Mouse (Mus musculus) heart, embryonic 10.5 days (tissue): ENCODE measurements around the gene Kif18b. TPM values are rescaled to one million over a fixed set of nuclear protein-coding genes. Genes with fewer than 3 reads are reported as not detected.

Experiments
- DNase-seq: peaks from one replicate; pipeline ENCODE4 v3.0.0-alpha.2; 2017; ENCODE audit warnings: low spot score
- H3K27ac ChIP-seq: fragments of 300-500 bp; sonication (generic); 2 replicates; pipeline ENCODE4 v1.5.1; 2016; ENCODE audit warnings: mild to moderate bottlenecking
- H3K27me3 ChIP-seq: fragments of 300-500 bp; sonication (generic); 2 replicates; pipeline ENCODE4 v1.6.1; 2016; ENCODE audit warnings: mild to moderate bottlenecking; ENCODE audit not compliant: poor library complexity, insufficient read depth, severe bottlenecking
- H3K36me3 ChIP-seq: fragments of 300-500 bp; sonication (generic); 2 replicates; pipeline ENCODE4 v1.6.1; 2016; ENCODE audit warnings: mild to moderate bottlenecking, moderate library complexity
- H3K4me1 ChIP-seq: fragments of 300-500 bp; sonication (generic); 2 replicates; pipeline ENCODE4 v1.6.1; 2016; ENCODE audit warnings: mild to moderate bottlenecking
- H3K4me3 ChIP-seq: fragments of 300-500 bp; sonication (generic); 2 replicates; pipeline ENCODE4 v1.5.1; 2016; ENCODE audit warnings: mild to moderate bottlenecking, moderate library complexity
- H3K9me3 ChIP-seq: fragments of 300-500 bp; sonication (generic); 2 replicates; pipeline ENCODE4 v1.6.1; 2016; ENCODE audit warnings: mild to moderate bottlenecking, moderate library complexity
- WGBS: fragments of 180-500 bp; shearing (Covaris S2); methylation state at CpG from one replicate; pipeline ENCODE4 v1.1.7; 2016; 5-methylcytosine and 5-hydroxymethylcytosine counted together
- polyA plus RNA-seq: library from polyadenylated mRNA; unstranded; fragments of >200 nt; fragmentation: Nextera tagmentation; extraction: Ambion mirVana; gene quantifications from 2 replicates; pipeline ENCODE4 v1.2.1, GENCODE M21; 2016

The Kif18b gene
- polyA plus RNA-seq, result 7.7 and 12.1 TPM in 2 replicates

GRCm38 (mm10) chr11:102924557-102925350 lies at the start of gene Kif18b:
Kif18b (minus strand) TSS chr11:102925124.
- WGBS, result under 1% methylated on average over 62 of the region's 62 CpGs
- H3K27ac ChIP-seq, result peak within 1 kb of the TSS; percentile 93
- H3K9me3 ChIP-seq, result no peaks in the 10 kb centered on the region

GRCm38 (mm10) chr11:102972326-102972725 lies 47.4 kb upstream of the Kif18b start:
- Histone ChIP-seq H3K27ac (no peak overlapping the region), H3K4me1 (no peaks in the 10 kb centered on the region), H3K27me3 (peaks cover 63% of the 10 kb centered on the region), H3K4me3 (no peak overlapping the region), H3K36me3 (no peaks in the 10 kb centered on the region), H3K9me3 (no peaks in the 10 kb centered on the region)
- no peak for DNase-seq
- WGBS, result 68% methylated on average over 1 of the region's 1 CpGs

More at GRCm38 (mm10) chr11:102924557-102925350, at the start of gene Kif18b:
- Histone ChIP-seq H3K36me3 (peaks cover 19% of the 10 kb centered on the region), H3K27me3 (no peaks in the 10 kb centered on the region), H3K4me1 (peaks cover 18% of the 10 kb centered on the region), H3K4me3 (peak within 1 kb of the TSS; percentile 87)
- peak; percentile 99 for DNase-seq

DNA sequence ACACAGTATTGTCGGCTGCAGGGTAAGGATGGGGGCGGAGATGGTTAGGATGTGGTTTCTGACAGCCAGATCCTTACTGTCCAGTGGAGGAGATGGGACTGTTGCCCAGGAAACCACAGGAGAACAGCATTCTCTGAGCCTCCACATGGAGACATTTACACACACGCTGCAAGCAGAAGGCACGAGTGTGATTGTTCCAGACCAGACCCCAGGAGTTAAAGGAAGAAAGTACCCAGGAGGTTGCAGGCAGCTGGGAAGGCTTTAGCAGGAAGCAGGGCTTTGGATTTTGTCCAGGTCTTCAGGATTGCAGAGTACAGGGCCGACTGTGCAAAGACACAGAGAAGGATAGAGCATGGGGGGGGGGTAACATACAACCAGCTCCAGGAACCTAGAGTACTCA lies 46.7 kb upstream of the Kif18b start:
- H3K36me3 ChIP-seq, result no peaks in the 10 kb centered on the region
- H3K9me3 ChIP-seq, result no peaks in the 10 kb centered on the region
- no peak overlapping the region for H3K4me3 ChIP-seq
- no peak for DNase-seq
- no peaks in the 10 kb centered on the region for H3K4me1 ChIP-seq
- WGBS, result 56% methylated on average over 5 of the region's 5 CpGs
- peaks cover 70% of the 10 kb centered on the region for H3K27me3 ChIP-seq
- no peak overlapping the region for H3K27ac ChIP-seq

DNA sequence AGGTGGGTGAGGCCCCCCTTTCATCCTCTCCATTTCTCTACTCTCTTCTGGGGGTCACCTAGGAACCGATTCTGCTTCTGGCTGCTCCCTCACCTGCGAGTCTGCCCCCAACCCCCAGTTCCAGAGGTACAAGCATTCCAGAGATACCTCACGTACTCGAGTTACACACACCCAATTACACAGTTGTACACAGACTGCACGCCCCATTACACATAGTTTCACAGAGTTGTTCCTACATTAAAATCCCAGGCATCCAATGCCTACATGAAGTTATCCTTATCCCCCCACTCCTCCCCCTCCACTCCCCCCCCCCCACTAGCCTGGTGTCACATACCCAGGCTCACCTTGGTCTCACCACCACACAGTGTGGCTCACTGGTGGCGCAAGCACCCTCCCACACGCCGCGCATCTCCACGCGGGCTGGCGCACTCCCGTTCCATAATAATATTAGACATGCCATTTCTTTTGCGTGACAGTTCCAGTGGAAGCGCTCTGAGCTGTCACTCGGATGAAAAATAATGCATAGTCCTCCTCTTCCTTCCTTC lies 39.7 kb upstream of the Kif18b start:
- Histone ChIP-seq H3K27ac (no peak overlapping the region), H3K4me1 (peaks cover 17% of the 10 kb centered on the region), H3K36me3 (no peaks in the 10 kb centered on the region), H3K4me3 (no peak overlapping the region), H3K9me3 (no peaks in the 10 kb centered on the region), H3K27me3 (peaks cover 70% of the 10 kb centered on the region)
- 67% methylated on average over 16 of the region's 16 CpGs for WGBS
- DNase-seq, result no peak

GRCm38 (mm10) chr11:102963855-102964546 lies 39.1 kb upstream of the Kif18b start:
- H3K36me3 ChIP-seq, result no peaks in the 10 kb centered on the region
- H3K4me1 ChIP-seq, result peaks cover 17% of the 10 kb centered on the region
- H3K9me3 ChIP-seq, result no peaks in the 10 kb centered on the region
- H3K27ac ChIP-seq, result peak overlapping the region; percentile 78
- peaks cover 66% of the 10 kb centered on the region for H3K27me3 ChIP-seq
- WGBS, result 15% methylated on average over 24 of the region's 24 CpGs
- H3K4me3 ChIP-seq, result peak overlapping the region; percentile 47
- no peak for DNase-seq

GRCm38 (mm10) chr11:102963246-102963854 lies 38.4 kb upstream of the Kif18b start:
- peaks cover 17% of the 10 kb centered on the region for H3K4me1 ChIP-seq
- peak overlapping the region; percentile 47 for H3K4me3 ChIP-seq
- peak overlapping the region; percentile 78 for H3K27ac ChIP-seq
- H3K9me3 ChIP-seq, result no peaks in the 10 kb centered on the region
- WGBS, result 8% methylated on average over 16 of the region's 16 CpGs
- no peaks in the 10 kb centered on the region for H3K36me3 ChIP-seq
- no peak for DNase-seq
- H3K27me3 ChIP-seq, result peaks cover 59% of the 10 kb centered on the region

GRCm38 (mm10) chr11:102962861-102963245 lies 37.9 kb upstream of the Kif18b start:
- 36% methylated on average over 7 of the region's 7 CpGs for WGBS
- peaks cover 18% of the 10 kb centered on the region for H3K4me1 ChIP-seq
- peak overlapping the region; percentile 78; the same call in 1 of the 2 replicates for H3K27ac ChIP-seq
- DNase-seq, result no peak
- H3K27me3 ChIP-seq, result peaks cover 55% of the 10 kb centered on the region
- H3K4me3 ChIP-seq, result peak overlapping the region; percentile 47
- H3K36me3 ChIP-seq, result no peaks in the 10 kb centered on the region
- H3K9me3 ChIP-seq, result no peaks in the 10 kb centered on the region

DNA sequence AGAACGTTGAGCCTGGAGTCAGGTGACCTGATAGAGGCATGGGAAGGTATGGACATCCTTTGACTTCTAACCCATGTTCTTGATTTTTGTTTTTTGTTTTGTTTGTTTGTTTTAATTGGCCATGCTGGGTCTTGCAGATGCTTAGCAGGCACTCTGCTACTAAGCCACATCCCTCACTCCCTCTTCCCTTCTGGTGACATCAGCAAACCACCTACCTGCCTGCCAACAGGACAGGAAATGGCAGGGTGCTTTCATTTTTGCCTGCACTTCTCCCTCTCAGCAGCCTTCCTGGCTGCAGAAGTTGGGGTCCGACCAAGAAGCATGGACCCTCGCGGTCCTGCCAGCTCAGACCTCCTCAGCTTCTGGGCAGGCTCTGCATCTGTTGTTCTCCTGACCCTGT lies 36.2 kb upstream of the Kif18b start:
- H3K27me3 ChIP-seq, result peaks cover 51% of the 10 kb centered on the region
- no peak overlapping the region for H3K27ac ChIP-seq
- no peaks in the 10 kb centered on the region for H3K36me3 ChIP-seq
- H3K9me3 ChIP-seq, result no peaks in the 10 kb centered on the region
- 78% methylated on average over 4 of the region's 4 CpGs for WGBS
- no peak for DNase-seq
- peaks cover 30% of the 10 kb centered on the region for H3K4me1 ChIP-seq
- no peak overlapping the region for H3K4me3 ChIP-seq

DNA sequence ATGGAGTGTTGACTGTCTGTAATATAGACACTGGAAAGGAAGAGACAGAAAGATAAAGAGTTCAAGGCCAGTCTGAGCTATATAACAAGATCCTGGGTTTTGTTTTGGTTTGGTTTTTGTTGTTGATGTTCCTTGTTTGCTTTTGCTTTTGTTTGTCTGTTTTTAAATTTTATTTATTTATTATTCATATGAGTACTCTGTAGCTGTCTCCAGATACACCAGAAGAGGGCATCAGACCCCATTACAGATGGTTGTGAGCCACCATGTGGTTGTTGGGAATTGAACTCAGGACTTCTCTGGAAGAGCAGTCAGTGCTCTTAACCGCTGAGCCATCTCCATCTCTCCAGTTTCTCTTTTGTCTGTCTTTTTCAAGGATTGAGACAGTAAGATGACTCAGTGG lies 33.9 kb upstream of the Kif18b start:
- H3K4me3 ChIP-seq, result no peak overlapping the region
- H3K36me3 ChIP-seq, result no peaks in the 10 kb centered on the region
- H3K4me1 ChIP-seq, result peaks cover 32% of the 10 kb centered on the region
- peaks cover 43% of the 10 kb centered on the region for H3K27me3 ChIP-seq
- H3K9me3 ChIP-seq, result no peaks in the 10 kb centered on the region
- H3K27ac ChIP-seq, result no peak overlapping the region
- 66% methylated on average over 1 of the region's 1 CpGs for WGBS
- no peak for DNase-seq

DNA sequence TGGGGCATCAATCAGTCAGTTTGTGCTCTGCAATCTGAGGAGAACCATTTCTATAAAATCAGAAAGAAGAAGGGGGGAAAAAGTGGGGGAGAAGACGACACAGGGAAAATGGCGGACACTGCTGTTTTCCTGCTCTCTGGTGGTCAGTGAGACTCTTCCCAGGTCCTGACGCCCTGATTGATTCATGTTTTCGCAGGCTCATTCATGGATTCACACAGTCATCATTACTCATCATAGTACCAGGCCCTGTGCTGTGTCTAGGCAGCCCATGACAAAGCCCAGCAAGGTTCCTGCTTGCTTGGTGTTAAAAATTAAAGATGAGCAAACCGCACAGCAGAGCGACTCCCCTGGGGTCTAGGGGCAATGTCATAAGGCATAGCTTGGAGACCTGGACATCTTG lies 33.5 kb upstream of the Kif18b start:
- 87% methylated on average over 6 of the region's 6 CpGs for WGBS
- Histone ChIP-seq H3K4me3 (no peak overlapping the region), H3K36me3 (no peaks in the 10 kb centered on the region), H3K27ac (no peak overlapping the region), H3K4me1 (peaks cover 27% of the 10 kb centered on the region), H3K27me3 (peaks cover 42% of the 10 kb centered on the region), H3K9me3 (no peaks in the 10 kb centered on the region)
- no peak for DNase-seq

- DNase-seq, result no peak
- no peak overlapping the region for H3K27ac ChIP-seq
- 74% methylated on average over 8 of the region's 8 CpGs for WGBS
- H3K9me3 ChIP-seq, result no peaks in the 10 kb centered on the region
- H3K4me1 ChIP-seq, result peaks cover 24% of the 10 kb centered on the region
- H3K36me3 ChIP-seq, result no peaks in the 10 kb centered on the region
- no peak overlapping the region for H3K4me3 ChIP-seq
- H3K27me3 ChIP-seq, result peaks cover 42% of the 10 kb centered on the region
Measured at GRCm38 (mm10) chr11:102957692-102958091, 32.8 kb upstream of the Kif18b start.

DNA sequence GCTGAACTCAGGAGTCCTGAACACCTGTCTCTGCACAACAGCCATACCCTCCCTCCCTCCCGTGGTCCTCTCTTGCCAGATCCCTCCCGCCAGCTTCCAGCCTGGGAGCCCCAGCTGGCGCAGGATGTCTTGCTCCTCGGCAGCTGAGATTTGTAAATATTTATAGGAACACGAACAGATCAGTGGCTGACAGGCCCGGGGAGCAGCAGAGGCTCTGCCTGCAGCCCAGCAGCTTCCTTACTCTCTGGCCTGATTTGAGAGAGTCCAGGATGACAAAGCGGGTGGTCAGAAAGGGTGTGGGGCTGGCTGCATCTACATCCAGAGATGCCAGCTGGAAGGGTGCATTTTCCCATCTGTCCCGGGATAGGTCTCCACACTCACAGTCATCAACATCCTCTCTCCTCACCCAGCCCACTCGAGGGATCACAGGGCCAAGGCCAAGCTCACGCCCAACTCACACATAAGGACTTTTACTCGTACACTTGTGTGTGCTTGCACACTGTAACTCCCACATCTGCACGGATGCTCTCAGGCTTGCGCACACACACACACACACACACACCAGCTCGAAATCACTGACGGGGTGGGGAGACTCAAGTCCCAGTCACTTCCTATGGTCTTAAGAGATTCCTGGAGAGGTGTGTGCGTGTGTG lies 32.2 kb upstream of the Kif18b start:
- Histone ChIP-seq H3K27ac (no peak overlapping the region), H3K9me3 (no peaks in the 10 kb centered on the region), H3K27me3 (peaks cover 44% of the 10 kb centered on the region), H3K4me3 (no peak overlapping the region), H3K36me3 (no peaks in the 10 kb centered on the region), H3K4me1 (peaks cover 24% of the 10 kb centered on the region)
- no peak for DNase-seq
- 51% methylated on average over 16 of the region's 16 CpGs for WGBS
